Mouse (Mus musculus): ENCODE results near the gene Sec13.

GRCm38 (mm10) chr6:113697222-113698205 is 43.0 kb downstream of the Sec13 start:
- TF ChIP-seq POLR2A (IDR thresholded peaks at IDR 0.05; ENCODE audit: insufficient read depth, low read length): no peak
- TF ChIP-seq CTCF (IDR thresholded peaks at IDR 0.05; ENCODE audit: low read depth, low read length): no peak
- TF ChIP-seq EP300 (IDR thresholded peaks at IDR 0.05; ENCODE audit: insufficient read depth, low read depth, low read length): no peak
